Mouse (Mus musculus) 416B (cell line): ENCODE results near the gene Dbp.

Experiments used
- DNase-seq: peaks from one replicate; pipeline ENCODE4 v3.0.0; 2011; ENCODE audit warnings: low read depth

Dbp gene

DNA sequence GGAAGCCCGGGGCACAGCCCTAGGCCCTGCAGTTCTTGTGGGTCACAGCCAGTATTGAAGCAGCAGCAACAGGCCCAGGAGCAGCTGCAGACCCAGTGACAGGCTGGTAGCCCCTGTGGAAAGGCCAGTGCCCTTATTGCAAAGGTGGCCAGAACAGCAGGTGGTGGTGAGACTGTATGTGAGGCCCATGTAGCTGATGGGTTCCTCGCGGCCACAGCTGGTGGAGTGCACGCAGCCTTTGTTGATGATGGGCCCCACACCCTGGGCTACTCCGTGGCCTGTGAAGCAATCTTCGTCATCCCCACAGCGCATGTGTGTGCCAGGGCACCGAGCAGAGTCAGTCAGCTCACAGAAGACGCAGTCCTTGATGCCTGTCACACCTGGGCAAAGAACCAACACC lies 20.3 kb downstream of the Dbp start:
- no peak for DNase-seq

DNA sequence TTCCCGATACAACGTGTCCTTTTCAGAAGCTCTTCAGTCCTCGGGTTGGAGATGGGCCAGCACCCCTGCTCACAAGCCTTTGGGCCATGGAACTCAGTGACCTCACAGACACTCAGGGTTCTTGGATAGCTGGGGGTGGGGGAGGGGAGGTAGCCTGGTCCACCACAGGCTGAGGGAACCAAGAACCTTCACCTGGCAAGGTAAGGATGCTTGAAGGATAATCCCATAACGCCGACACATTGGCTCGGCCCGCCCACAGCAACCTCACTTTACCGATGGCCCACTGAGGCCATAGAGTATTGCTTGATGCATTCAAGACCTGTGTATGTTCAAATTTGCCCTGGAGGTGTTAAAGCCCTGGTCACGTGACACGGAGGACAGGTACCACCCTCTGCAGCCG lies 20.8 kb downstream of the Dbp start, which contains the start of gene Spaca4:
Gene Spaca4, minus strand, starts transcription at position 101 of the 400 bp plus-strand sequence.
- DNase-seq: no peak

GRCm38 (mm10) chr7:45726419-45726818 lies 21.5 kb downstream of the Dbp start:
- DNase-seq: no peak

DNA sequence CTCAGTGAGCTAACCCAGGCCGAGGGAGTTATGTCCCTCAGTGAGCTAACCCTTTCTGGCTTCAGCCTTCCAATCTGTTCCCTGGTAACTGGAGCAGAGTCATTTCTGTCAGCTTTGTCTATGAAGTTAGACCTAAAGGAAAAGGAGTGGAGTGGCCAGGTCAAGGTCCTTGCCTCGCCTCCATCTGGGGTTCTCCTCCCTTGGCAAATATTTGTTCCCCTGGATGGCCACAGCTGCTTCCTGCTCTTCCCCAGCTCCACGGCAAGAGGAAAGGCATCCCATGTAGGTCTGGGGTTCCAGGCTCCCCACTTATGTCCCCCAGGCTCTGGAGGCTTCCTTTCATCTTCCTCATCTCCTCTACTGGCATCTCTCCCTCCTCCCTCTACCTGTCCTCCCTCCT lies 22.7 kb downstream of the Dbp start:
- no peak for DNase-seq

GRCm38 (mm10) chr7:45730727-45731431 lies 26.0 kb downstream of the Dbp start:
- DNase-seq: peak; percentile 69

DNA sequence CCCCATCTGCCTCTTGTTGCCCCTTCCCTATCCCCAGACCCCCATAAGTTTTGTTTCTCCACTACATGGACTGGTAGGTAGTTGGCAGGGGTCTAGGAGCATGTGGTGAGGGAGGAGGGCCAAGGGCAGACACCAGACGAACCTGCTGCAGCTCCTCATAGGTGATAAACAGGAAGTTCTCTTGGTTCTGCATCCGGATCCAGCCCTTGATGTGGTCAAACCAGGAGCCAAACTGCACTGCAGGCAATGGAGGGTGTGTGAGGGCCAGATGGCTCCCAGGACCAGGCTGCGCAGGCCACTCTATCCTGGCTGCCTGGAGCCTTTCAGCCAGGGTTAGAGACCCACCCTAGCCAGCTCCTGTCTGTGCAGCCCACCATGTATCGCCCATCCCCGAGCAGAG lies 28.6 kb downstream of the Dbp start:
- DNase-seq: peak; percentile 30

DNA sequence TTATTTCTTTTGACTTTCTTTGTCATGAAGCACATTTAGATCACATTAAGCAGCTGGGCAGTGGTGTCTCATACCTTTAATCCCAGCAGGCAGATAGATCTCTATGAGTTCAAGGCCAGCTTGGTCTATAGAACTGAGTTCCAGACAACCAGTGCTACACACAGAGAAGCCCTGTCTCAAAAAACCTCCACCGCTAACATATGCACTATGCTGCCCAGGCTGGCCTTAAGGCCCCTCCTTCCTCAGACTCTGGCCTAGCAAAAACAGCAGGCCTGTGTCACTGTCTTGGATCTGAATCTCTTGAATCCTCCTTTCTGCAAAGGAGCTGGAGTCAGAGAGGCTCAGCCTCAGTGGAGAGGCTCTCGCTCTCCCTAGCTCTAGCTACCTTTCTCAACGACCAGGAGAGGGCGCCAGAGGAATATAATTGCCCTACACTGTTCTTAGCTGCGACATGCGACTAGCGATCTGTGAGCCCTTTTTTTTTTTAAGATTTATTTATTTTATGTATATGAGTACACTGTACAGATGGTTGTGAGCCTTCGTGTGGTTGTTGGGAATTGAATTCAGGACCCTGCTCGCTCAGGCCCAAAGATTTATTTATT lies 34.4 kb downstream of the Dbp start:
- DNase-seq: peak; percentile 89

DNA sequence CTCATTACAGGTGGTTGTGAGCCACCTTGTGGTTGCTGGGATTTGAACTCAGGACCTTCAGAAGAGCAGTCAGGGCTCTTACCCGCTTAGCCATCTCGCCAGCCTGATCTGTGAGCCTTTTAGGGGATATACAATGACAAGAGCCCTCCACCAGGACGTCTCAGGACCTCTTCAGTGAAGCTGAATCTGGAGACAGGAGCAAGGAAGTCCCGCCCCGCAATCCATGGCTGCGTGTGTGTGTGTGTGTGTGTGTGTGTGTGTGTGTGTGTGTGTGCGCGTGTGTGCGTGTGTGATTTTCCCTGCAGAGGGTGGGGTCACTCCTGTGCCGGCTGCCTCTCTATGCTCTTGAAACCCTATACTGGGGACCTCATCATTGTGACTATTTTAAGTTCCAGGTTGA lies 34.9 kb downstream of the Dbp start:
- no peak for DNase-seq

GRCm38 (mm10) chr7:45741308-45741707 lies 36.4 kb downstream of the Dbp start:
- peak; percentile 38 for DNase-seq

- DNase-seq: peak; percentile 81
These were observed 36.9 kb downstream of the Dbp start for GRCm38 (mm10) chr7:45741777-45742176.

- peak; percentile 91 for DNase-seq
These were observed 37.5 kb downstream of the Dbp start for GRCm38 (mm10) chr7:45742338-45742737.

GRCm38 (mm10) chr7:45744387-45744786 lies 39.5 kb downstream of the Dbp start:
- peak; percentile 86 for DNase-seq

DNA sequence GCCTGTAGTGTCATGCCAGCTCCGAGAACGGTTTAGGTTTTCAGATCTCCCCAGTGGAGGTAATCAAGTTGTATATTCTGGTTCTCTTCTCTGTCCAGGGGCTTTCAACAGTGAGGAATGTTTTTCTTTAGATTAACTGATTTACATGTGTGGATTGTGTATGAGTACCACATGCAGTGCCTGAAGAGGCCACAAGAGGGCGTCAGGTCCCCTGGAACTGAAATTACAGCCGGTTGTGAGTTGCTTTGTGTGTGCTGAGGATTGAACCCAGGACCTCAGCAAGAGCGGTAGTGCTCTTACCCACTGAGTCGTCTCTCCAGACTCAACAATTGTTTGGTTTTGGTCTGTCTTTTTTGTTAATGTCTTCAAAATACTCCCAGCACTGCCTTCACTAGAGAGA lies 41.6 kb downstream of the Dbp start:
- no peak for DNase-seq

DNA sequence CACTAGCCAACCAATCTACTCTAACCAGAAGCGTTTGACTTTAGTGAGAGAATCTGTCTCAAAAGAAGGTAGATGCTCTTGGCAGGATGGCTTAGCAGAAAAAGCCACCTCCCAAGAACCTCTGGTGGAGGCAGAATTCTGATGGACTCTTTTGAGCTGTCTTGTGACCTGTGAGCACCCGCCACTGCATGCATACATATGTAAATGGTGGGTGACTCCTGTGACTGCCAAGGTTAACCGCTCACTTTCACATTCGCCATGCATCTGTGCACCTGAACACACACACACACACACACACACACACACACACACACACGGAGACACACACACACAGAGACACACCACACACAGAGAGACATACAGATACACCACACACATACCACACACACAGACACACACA lies 42.6 kb downstream of the Dbp start:
- DNase-seq: no peak

DNA sequence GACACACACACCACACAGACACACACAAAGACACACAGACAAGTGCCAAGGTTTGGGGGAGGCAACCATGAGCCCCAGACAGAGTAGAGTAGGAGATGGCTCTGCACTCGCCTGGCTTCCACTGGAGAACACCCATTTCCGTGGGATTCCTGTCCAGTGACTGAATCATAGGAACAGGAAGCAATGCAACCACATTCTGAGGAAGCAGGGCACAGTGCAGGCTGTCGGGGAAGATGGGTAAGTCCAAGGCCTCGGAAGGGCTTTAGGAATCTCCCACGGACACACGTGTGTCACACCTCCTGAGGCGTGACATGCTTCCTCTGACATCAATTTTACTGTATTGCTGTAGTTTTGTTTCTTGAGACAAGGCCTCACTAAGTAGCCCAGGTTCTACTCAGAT lies 43.2 kb downstream of the Dbp start:
- DNase-seq: no peak

GRCm38 (mm10) chr7:45749401-45749800 lies 44.5 kb downstream of the Dbp start:
- DNase-seq: no peak

- DNase-seq: no peak
These were observed 45.3 kb downstream of the Dbp start for GRCm38 (mm10) chr7:45750162-45750561.

- DNase-seq: no peak
These were observed 50.8 kb downstream of the Dbp start for GRCm38 (mm10) chr7:45755703-45756102.

GRCm38 (mm10) chr7:45759400-45759799 lies 54.5 kb downstream of the Dbp start:
- DNase-seq: no peak
